Mouse (Mus musculus): ENCODE measurements around the gene Mrpl53.
A peak's percentile ranks its signal among the peaks of the same experiment; 100 is the strongest.

The Mrpl53 gene

GRCm38 (mm10) chr6:83134951-83135513 is 26.2 kb downstream of the Mrpl53 start, which contains the start of gene Rtkn:
TSS of gene Rtkn (plus strand) at chr6:83135463.
- TF ChIP-seq NANOG (IDR thresholded peaks at IDR 0.05; ENCODE audit: borderline replicate concordance, low read length) (no peak), POU5F1 (IDR thresholded peaks at IDR 0.05; ENCODE audit: borderline replicate concordance, low read length) (no peak), CTCF (conservative IDR thresholded peaks at IDR 0.05; ENCODE audit: low read length) (no peak)
- H3K4me1 ChIP-seq (replicated peaks; ENCODE audit: low read depth, low read length): peaks cover 58% of the 10 kb centered on the region
- no peaks in the 10 kb centered on the region for H3K36me3 ChIP-seq (ENCODE audit: insufficient read depth, low read length)
- peaks cover 63% of the 10 kb centered on the region for H3K27me3 ChIP-seq (ENCODE audit: insufficient read depth, low read length)
- H3K4me3 ChIP-seq (replicated peaks; ENCODE audit: low read length): peak within 1 kb of the TSS; percentile 66
- no peaks in the 10 kb centered on the region for H3K9me3 ChIP-seq (ENCODE audit: low read length)

- TF ChIP-seq POU5F1 (IDR thresholded peaks at IDR 0.05; ENCODE audit: borderline replicate concordance, low read length): no peak
- no peak for TF ChIP-seq NANOG (IDR thresholded peaks at IDR 0.05; ENCODE audit: borderline replicate concordance, low read length)
- no peak for TF ChIP-seq CTCF (conservative IDR thresholded peaks at IDR 0.05; ENCODE audit: low read length)
- peak overlapping the region; percentile 66 for H3K4me3 ChIP-seq (replicated peaks; ENCODE audit: low read length)
- no peaks in the 10 kb centered on the region for H3K9me3 ChIP-seq (ENCODE audit: low read length)
- no peaks in the 10 kb centered on the region for H3K36me3 ChIP-seq (ENCODE audit: insufficient read depth, low read length)
- peaks cover 58% of the 10 kb centered on the region for H3K4me1 ChIP-seq (replicated peaks; ENCODE audit: low read depth, low read length)
- H3K27me3 ChIP-seq (ENCODE audit: insufficient read depth, low read length): peaks cover 66% of the 10 kb centered on the region
Observed at GRCm38 (mm10) chr6:83135571-83136161, 26.8 kb downstream of the Mrpl53 start.

DNA sequence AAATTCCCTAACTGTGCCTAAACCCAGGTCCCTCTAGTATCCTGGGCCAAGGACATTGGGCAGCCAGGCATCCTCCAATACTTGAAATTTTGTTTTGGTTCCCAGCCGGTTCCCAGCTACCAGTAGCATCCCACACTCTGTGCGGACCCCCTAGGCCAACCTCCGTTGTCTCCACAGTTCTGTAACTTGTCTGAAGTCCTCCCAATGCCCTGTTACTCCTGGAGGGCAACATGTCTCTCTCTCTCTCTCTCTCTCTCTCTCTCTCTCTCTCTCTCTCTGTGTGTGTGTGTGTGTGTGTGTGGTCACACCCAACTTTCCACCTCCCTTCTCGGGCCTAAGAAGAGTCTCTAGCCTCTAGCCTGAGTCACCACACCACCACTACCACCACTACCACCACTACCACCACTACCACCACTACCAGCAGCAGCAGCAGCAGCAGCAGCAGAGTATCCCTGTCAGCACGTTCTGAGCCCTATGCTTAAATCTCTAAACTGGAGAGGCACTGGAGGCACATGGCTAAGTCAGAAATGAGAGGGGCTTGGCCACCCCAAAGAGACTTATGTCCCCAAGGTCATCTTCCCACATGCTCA is 27.5 kb downstream of the Mrpl53 start:
- peak overlapping the region; percentile 69 for H3K4me3 ChIP-seq (replicated peaks; ENCODE audit: low read length)
- TF ChIP-seq CTCF (conservative IDR thresholded peaks at IDR 0.05; ENCODE audit: low read length) (no peak), POU5F1 (IDR thresholded peaks at IDR 0.05; ENCODE audit: borderline replicate concordance, low read length) (no peak), NANOG (IDR thresholded peaks at IDR 0.05; ENCODE audit: borderline replicate concordance, low read length) (no peak)
- H3K27me3 ChIP-seq (ENCODE audit: insufficient read depth, low read length): peaks cover 70% of the 10 kb centered on the region
- H3K9me3 ChIP-seq (ENCODE audit: low read length): peaks cover 2% of the 10 kb centered on the region; the same call in 1 of the 2 replicates
- no peaks in the 10 kb centered on the region for H3K36me3 ChIP-seq (ENCODE audit: insufficient read depth, low read length)
- peaks cover 52% of the 10 kb centered on the region for H3K4me1 ChIP-seq (replicated peaks; ENCODE audit: low read depth, low read length)

DNA sequence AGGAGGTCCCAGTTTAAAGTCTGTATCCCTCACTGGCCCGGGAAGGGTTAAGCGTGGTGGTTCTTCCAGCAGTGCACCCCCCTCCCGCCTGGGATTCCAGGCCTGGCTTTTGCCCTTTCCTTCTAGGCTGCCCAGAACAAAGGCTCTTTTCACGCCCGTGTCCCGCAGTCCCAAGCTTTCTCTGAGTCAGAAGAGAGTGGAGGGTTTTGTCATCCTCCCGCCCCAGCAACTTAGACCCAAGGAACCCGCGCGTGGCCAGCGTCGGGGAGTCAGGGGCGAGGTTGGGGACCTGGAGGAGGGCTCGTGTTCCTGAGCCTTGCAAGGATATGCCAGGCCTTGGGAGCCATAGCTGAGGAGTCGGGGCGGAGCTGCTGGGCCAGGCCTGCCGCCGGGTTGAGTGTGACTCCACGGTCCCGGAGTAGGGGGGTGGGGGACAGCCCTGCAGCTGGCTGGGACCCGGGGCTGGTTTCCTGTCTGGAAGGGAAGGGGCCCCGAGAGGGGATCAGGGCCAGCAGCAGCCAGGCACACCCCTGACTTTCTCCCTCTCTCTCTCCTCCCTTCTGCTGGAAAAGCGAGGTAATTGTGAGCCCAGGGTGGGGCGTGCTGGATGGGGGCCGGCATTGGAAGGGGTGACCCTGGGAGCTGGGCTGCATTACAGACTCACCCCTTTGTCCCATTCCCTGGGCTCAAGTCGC is 28.2 kb downstream of the Mrpl53 start:
- Histone ChIP-seq H3K4me1 (replicated peaks; ENCODE audit: low read depth, low read length) (peaks cover 48% of the 10 kb centered on the region), H3K36me3 (ENCODE audit: insufficient read depth, low read length) (no peaks in the 10 kb centered on the region), H3K27me3 (ENCODE audit: insufficient read depth, low read length) (peaks cover 77% of the 10 kb centered on the region), H3K4me3 (replicated peaks; ENCODE audit: low read length) (peak overlapping the region; percentile 69), H3K9me3 (ENCODE audit: low read length) (peaks cover 5% of the 10 kb centered on the region; the same call in 1 of the 2 replicates)
- TF ChIP-seq NANOG (IDR thresholded peaks at IDR 0.05; ENCODE audit: borderline replicate concordance, low read length) (no peak), POU5F1 (IDR thresholded peaks at IDR 0.05; ENCODE audit: borderline replicate concordance, low read length) (no peak), CTCF (conservative IDR thresholded peaks at IDR 0.05; ENCODE audit: low read length) (no peak)

DNA sequence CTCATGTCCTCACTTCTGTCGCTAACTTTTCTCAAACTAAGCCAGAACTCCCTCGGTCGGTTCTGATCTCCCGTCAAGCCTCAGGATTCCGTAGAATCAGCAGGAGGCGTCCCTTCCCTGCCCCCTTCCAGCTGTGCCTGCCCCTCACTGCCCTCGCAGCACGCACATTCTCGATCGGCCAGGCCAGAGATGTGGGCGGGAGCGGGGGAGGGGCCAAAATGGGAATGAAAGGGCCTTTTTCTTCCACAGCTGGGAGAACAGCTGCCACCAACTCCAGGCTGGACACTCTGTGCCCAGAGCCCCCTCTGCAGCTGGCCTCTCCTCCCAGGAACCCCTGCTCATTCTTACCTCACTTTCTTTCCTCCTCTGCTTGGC is 28.7 kb downstream of the Mrpl53 start:
- Histone ChIP-seq H3K4me3 (replicated peaks; ENCODE audit: low read length) (peak overlapping the region; percentile 69), H3K27me3 (ENCODE audit: insufficient read depth, low read length) (peaks cover 82% of the 10 kb centered on the region), H3K36me3 (ENCODE audit: insufficient read depth, low read length) (no peaks in the 10 kb centered on the region), H3K4me1 (replicated peaks; ENCODE audit: low read depth, low read length) (peaks cover 47% of the 10 kb centered on the region), H3K9me3 (ENCODE audit: low read length) (peaks cover 5% of the 10 kb centered on the region; the same call in 1 of the 2 replicates)
- TF ChIP-seq POU5F1 (IDR thresholded peaks at IDR 0.05; ENCODE audit: borderline replicate concordance, low read length): no peak
- no peak for TF ChIP-seq NANOG (IDR thresholded peaks at IDR 0.05; ENCODE audit: borderline replicate concordance, low read length)
- no peak for TF ChIP-seq CTCF (conservative IDR thresholded peaks at IDR 0.05; ENCODE audit: low read length)

DNA sequence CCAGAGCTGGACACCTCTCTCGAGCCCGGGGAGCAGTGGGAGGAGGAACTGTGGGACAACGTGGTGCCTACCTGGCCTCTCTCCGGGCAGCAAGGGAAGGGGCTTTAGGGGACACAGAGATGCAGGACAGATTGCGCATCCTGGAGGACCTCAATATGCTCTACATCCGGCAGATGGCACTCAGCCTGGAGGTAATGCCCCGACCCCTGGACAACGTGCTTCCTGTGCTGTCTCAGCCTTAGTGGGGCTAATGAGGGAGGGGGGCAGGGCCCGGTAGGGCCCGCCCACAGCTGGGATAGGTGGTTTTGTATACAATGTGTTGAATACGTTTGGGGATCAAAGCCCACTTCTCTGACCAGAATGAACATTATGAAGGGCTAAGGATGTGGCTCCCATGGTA is 29.2 kb downstream of the Mrpl53 start:
- TF ChIP-seq NANOG (IDR thresholded peaks at IDR 0.05; ENCODE audit: borderline replicate concordance, low read length): no peak
- TF ChIP-seq CTCF (conservative IDR thresholded peaks at IDR 0.05; ENCODE audit: low read length): no peak
- no peak for TF ChIP-seq POU5F1 (IDR thresholded peaks at IDR 0.05; ENCODE audit: borderline replicate concordance, low read length)
- peaks cover 50% of the 10 kb centered on the region for H3K4me1 ChIP-seq (replicated peaks; ENCODE audit: low read depth, low read length)

GRCm38 (mm10) chr6:83140044-83140443 is 31.2 kb downstream of the Mrpl53 start:
- Histone ChIP-seq H3K27me3 (ENCODE audit: insufficient read depth, low read length) (peaks cover 90% of the 10 kb centered on the region), H3K9me3 (ENCODE audit: low read length) (peaks cover 5% of the 10 kb centered on the region; the same call in 1 of the 2 replicates), H3K4me3 (replicated peaks; ENCODE audit: low read length) (no peak overlapping the region), H3K4me1 (replicated peaks; ENCODE audit: low read depth, low read length) (peaks cover 56% of the 10 kb centered on the region), H3K36me3 (ENCODE audit: insufficient read depth, low read length) (no peaks in the 10 kb centered on the region)
- TF ChIP-seq NANOG (IDR thresholded peaks at IDR 0.05; ENCODE audit: borderline replicate concordance, low read length): no peak
- no peak for TF ChIP-seq CTCF (conservative IDR thresholded peaks at IDR 0.05; ENCODE audit: low read length)

More for the DNA sequence above, 29.2 kb downstream of the Mrpl53 start:
- Histone ChIP-seq H3K27me3 (ENCODE audit: insufficient read depth, low read length) (peaks cover 86% of the 10 kb centered on the region), H3K9me3 (ENCODE audit: low read length) (peaks cover 5% of the 10 kb centered on the region; the same call in 1 of the 2 replicates), H3K36me3 (ENCODE audit: insufficient read depth, low read length) (no peaks in the 10 kb centered on the region), H3K4me3 (replicated peaks; ENCODE audit: low read length) (peak overlapping the region; percentile 69)

GRCm38 (mm10) chr6:83141636-83142035 is 32.8 kb downstream of the Mrpl53 start:
- peaks cover 76% of the 10 kb centered on the region for H3K27me3 ChIP-seq (ENCODE audit: insufficient read depth, low read length)
- peaks cover 5% of the 10 kb centered on the region; the same call in 1 of the 2 replicates for H3K9me3 ChIP-seq (ENCODE audit: low read length)
- TF ChIP-seq CTCF (conservative IDR thresholded peaks at IDR 0.05; ENCODE audit: low read length) (no peak), POU5F1 (IDR thresholded peaks at IDR 0.05; ENCODE audit: borderline replicate concordance, low read length) (no peak), NANOG (IDR thresholded peaks at IDR 0.05; ENCODE audit: borderline replicate concordance, low read length) (no peak)
- peaks cover 56% of the 10 kb centered on the region for H3K4me1 ChIP-seq (replicated peaks; ENCODE audit: low read depth, low read length)
- no peaks in the 10 kb centered on the region for H3K36me3 ChIP-seq (ENCODE audit: insufficient read depth, low read length)
- H3K4me3 ChIP-seq (replicated peaks; ENCODE audit: low read length): peak overlapping the region; percentile 77
